In the genomic region with DNA sequence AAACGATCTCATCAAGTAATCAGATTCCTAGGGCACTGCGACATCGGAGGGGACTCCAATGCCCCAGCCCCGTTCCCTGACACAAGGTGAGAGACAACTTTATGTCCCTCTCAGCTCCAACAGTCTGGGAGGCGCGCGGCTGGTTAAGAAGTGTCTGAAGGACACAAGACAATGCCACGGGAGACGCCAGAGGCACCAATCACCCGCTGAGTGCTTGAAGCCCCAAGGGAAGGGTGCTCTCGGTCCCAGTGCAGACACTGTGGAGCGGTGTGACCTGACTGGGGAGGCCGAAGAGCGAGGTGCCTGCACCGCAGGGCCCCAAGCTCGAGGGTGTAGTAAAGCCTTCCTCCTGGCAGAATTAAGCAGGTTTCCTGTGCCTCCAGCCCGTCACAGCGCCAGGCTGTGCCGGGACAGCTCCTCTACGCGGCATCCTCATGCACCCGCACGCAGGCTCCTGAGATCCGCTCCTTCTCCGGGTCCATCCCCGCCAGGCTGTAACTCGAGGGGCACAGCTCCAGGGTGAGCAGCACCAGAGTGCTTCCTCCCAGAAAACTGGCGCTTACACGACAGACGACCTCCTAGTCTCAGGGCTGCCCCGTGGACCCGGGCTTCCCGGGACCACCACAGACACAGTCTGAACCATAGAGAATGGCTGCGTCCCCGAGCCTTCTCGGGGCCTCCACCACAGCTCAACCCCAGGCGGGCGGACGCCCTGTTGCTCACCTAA, we compare ENCODE assay signal across 8 mouse cellular contexts. TPM values are rescaled to one million over a fixed set of nuclear protein-coding genes. Genes with fewer than 3 reads are reported as not detected.
DNase-seq lines count a peak whose midpoint lies in the region; ATAC-seq and TF ChIP-seq lines count a peak whose summit lies in the region.

No protein-coding gene starts in this region.

- H3K4me1 ChIP-seq in hindbrain, postnatal 0 days (ENCODE audit: insufficient read depth, low read length) = peaks cover 14% of the 10 kb centered on the region; the same call in 1 of the 2 replicates
- H3K4me1 ChIP-seq in liver, embryonic 13.5 days (replicated peaks) = peaks cover 19% of the 10 kb centered on the region

- peak; percentile 0 for ATAC-seq in hindbrain, postnatal 0 days
- ATAC-seq in liver, embryonic 13.5 days (ENCODE audit: low read depth) = peak; percentile 9

- peaks cover 29% of the 10 kb centered on the region for H3K79me3 ChIP-seq in C2C12 (ENCODE audit: low read depth)

- no peaks in the 10 kb centered on the region for H3K9me3 ChIP-seq in hindbrain, postnatal 0 days (ENCODE audit: low read length)
- no peaks in the 10 kb centered on the region for H3K9me3 ChIP-seq in liver, embryonic 13.5 days (replicated peaks)

- intact Hi-C loops in gastrocnemius, postnatal 14 days (cut with DNase I; ENCODE audit: low total_unique reads) = no loop called here

- peaks cover 3% of the 10 kb centered on the region for H3K36me3 ChIP-seq in C2C12 (ENCODE audit: control insufficient read depth, insufficient read depth)
- H3K36me3 ChIP-seq in hindbrain, postnatal 0 days (ENCODE audit: insufficient read depth, low read length) = no peaks in the 10 kb centered on the region
- no peaks in the 10 kb centered on the region for H3K36me3 ChIP-seq in liver, embryonic 13.5 days

- H3K27ac ChIP-seq in hindbrain, postnatal 0 days = peak overlapping the region; percentile 69; the same call in 1 of the 2 replicates
- H3K27ac ChIP-seq in liver, embryonic 13.5 days = no peak overlapping the region

- H3K4me2 ChIP-seq in hindbrain, postnatal 0 days (ENCODE audit: low read depth, low read length) = peak overlapping the region; percentile 96
- H3K4me2 ChIP-seq in liver, embryonic 13.5 days = peak overlapping the region; percentile 86

- H3K79me2 ChIP-seq in C2C12 (ENCODE audit: control insufficient read depth, insufficient read depth) = peaks cover 55% of the 10 kb centered on the region

- H3K4me3 ChIP-seq in C2C12 (ENCODE audit: insufficient read depth, poor library complexity, severe bottlenecking) = peak overlapping the region; percentile 54
- peak overlapping the region; percentile 64 for H3K4me3 ChIP-seq in hindbrain, postnatal 0 days (ENCODE audit: low read length)
- peak overlapping the region; percentile 63 for H3K4me3 ChIP-seq in liver, embryonic 13.5 days (replicated peaks)

- peak overlapping the region; percentile 69 for H3ac ChIP-seq in C2C12 (ENCODE audit: control insufficient read depth, insufficient read length, low read depth)

- TF ChIP-seq CTCF in C2C12 (IDR thresholded peaks at IDR 0.05; ENCODE audit: control insufficient read depth, insufficient read depth, insufficient read length) = no peak
- TF ChIP-seq CTCF in hindbrain, postnatal 0 days (IDR thresholded peaks at IDR 0.05; ENCODE audit: low read depth) = no peak

- under 1% methylated on average over 38 of the region's 39 CpGs for WGBS in hindbrain, postnatal 0 days
- WGBS in liver, embryonic 13.5 days (ENCODE audit: insufficient replicate concordance) = 1% methylated on average over 39 of the region's 39 CpGs

- H3K27me3 ChIP-seq in C2C12 (ENCODE audit: control insufficient read depth, insufficient read depth, insufficient read length) = no peaks in the 10 kb centered on the region
- H3K27me3 ChIP-seq in hindbrain, postnatal 0 days (ENCODE audit: insufficient read depth, low read length) = no peaks in the 10 kb centered on the region
- peaks cover 27% of the 10 kb centered on the region for H3K27me3 ChIP-seq in liver, embryonic 13.5 days

- peak; percentile 52 for DNase-seq in Muller cell, postnatal 12 days (ENCODE audit: inconsistent ontology term)
- DNase-seq in cerebellum, postnatal 10 days = peak; percentile 54 to 64
- peak; percentile 36 for DNase-seq in gastrocnemius, postnatal 14 days
- DNase-seq in hindbrain, postnatal 0 days (ENCODE audit: low spot score) = peak; percentile 59
- DNase-seq in liver, embryonic 13.5 days = peak; percentile 4
- peak; percentile 34 to 37 for DNase-seq in natural killer cell, adult 2 months (ENCODE audit: low spot score in 2 of 2)
- DNase-seq in yolk sac, embryonic 10.5 days (ENCODE audit: low spot score) = peak; percentile 30

- peak overlapping the region; percentile 63 for H3K9ac ChIP-seq in hindbrain, postnatal 0 days (replicated peaks; ENCODE audit: low read length)
- peak overlapping the region; percentile 69 for H3K9ac ChIP-seq in liver, embryonic 13.5 days

TF ChIP-seq in C2C12, 6 proteins besides CTCF, POLR2A, EP300 and RAD21:
- no peak for TF ChIP-seq MAX (IDR thresholded peaks at IDR 0.05)

RNA-seq across cellular contexts. Expression of a gene that starts 0.7 kb away (rescaled TPM):
- 17.6 TPM for polyA plus RNA-seq in C2C12 (2012; fragmentation: generic; extraction: Trizol)
- total RNA-seq in gastrocnemius, postnatal 14 days (2021) = 1 to 10 TPM; 5.0 to 5.8 TPM
- total RNA-seq in hindbrain, postnatal 0 days (2014; rRNA removed) = 5.6 and 6.5 TPM in 2 replicates
- 3.6 and 3.7 TPM in 2 replicates for polyA plus RNA-seq in hindbrain, postnatal 0 days (2015; fragmentation: Nextera tagmentation; extraction: Ambion mirVana)
- polyA plus RNA-seq in liver, embryonic 13.5 days (2015; fragmentation: Nextera tagmentation; extraction: Ambion mirVana) = 0.70 and 1.6 TPM in 2 replicates

Comparison
In these comparisons a context has a peak if more than half of its experiments do, and no peak if none do; other contexts are left out.
1. DNase-seq: peak in every context shown above with its lines; median percentile 59 in cerebellum, postnatal 10 days; 59 in hindbrain, postnatal 0 days; 52 in Muller cell, postnatal 12 days; 36 in gastrocnemius, postnatal 14 days; 36 in natural killer cell, adult 2 months; 30 in yolk sac, embryonic 10.5 days; 4 in liver, embryonic 13.5 days.